In genomic region chr14:45036579-45036978, GRCm38 (mm10) we compare ENCODE assay signal across 21 mouse cellular contexts.
"Had no signal": no experiment of that assay in that cellular context is flagged by ENCODE, and none has a peak within 500 bp of the region (broad histone marks: within the 10 kb centered on the region; RNA-seq: fewer than 3 reads in every experiment).

No protein-coding gene starts in this region.

- H3K4me1 ChIP-seq: limb, embryonic 12.5 days; limb, embryonic 15.5 days; midbrain, embryonic 12.5 days; midbrain, embryonic 15.5 days; neural tube, embryonic 13.5 days had no signal

- H3K27ac ChIP-seq: layer of hippocampus, adult 2 months; limb, embryonic 12.5 days; limb, embryonic 15.5 days; liver, embryonic 14.5 days; midbrain, embryonic 12.5 days; midbrain, embryonic 15.5 days; neural tube, embryonic 13.5 days; stomach, postnatal 0 days had no signal

- DNase-seq: kidney, adult 11 months; kidney, adult 9 months; kidney, postnatal 14 days; layer of hippocampus, adult 9-11 months; left cerebral cortex, postnatal 4 days; liver, postnatal 0 days; lung, embryonic 14.5 days; retina, postnatal 1 day; thymus, adult 2 months; thymus, postnatal 14 days; thymus, postnatal 4 days had no signal

- H3K36me3 ChIP-seq: limb, embryonic 12.5 days; limb, embryonic 15.5 days; midbrain, embryonic 12.5 days; midbrain, embryonic 15.5 days; neural tube, embryonic 13.5 days had no signal

- H3K4me3 ChIP-seq: layer of hippocampus, adult 2 months; limb, embryonic 12.5 days; limb, embryonic 15.5 days; midbrain, embryonic 12.5 days; midbrain, embryonic 15.5 days; myocyte; neural tube, embryonic 13.5 days had no signal

- H3K27me3 ChIP-seq: limb, embryonic 12.5 days; limb, embryonic 15.5 days; midbrain, embryonic 12.5 days; midbrain, embryonic 15.5 days; neural tube, embryonic 13.5 days had no signal

- ATAC-seq: liver, postnatal 0 days; lung, postnatal 0 days; midbrain, embryonic 15.5 days had no signal
